Mouse (Mus musculus) heart, adult 9 months (tissue): ENCODE measurements at regions not wholly inside any gene's neighbourhood (a gene's known extent, or its start where the extent isn't known, plus 50 kb on each side); places are given as distances from the start of the nearest gene placed in this dataset.
A peak's percentile ranks its signal among the peaks of the same experiment; 100 is the strongest.

Experiments used
- DNase-seq, 2 experiments: peaks; one replicate each; pipeline ENCODE4 v3.0.0; 2022; ENCODE audit warnings: low spot score in 2 of 2

GRCm38 (mm10) chr13:51337931-51338330, 70.5 kb upstream of the S1pr3 start:
- no peak for DNase-seq

- DNase-seq = no peak
Observed at GRCm38 (mm10) chr13:51345321-51345720, 63.1 kb upstream of the S1pr3 start.

GRCm38 (mm10) chr13:51345839-51346550, 62.4 kb upstream of the S1pr3 start:
- peak; percentile 62 to 64 for DNase-seq

GRCm38 (mm10) chr13:51348707-51349106, 59.7 kb upstream of the S1pr3 start:
- DNase-seq = no peak

- no peak for DNase-seq
Observed at GRCm38 (mm10) chr13:51349818-51350551, 58.5 kb upstream of the S1pr3 start.

- DNase-seq = no peak
Observed at GRCm38 (mm10) chr13:51352874-51353273, 55.6 kb upstream of the S1pr3 start.

GRCm38 (mm10) chr13:51355507-51355906, 52.9 kb upstream of the S1pr3 start:
- DNase-seq = no peak
